Mouse (Mus musculus): ENCODE measurements around the gene Mrpl20. TPM values are rescaled to one million over a fixed set of nuclear protein-coding genes. Genes with fewer than 3 reads are reported as not detected.

Mrpl20 gene
- polyA plus RNA-seq, 1 experiment from 2014 or later, result 160 TPM

GRCm38 (mm10) chr4:155769496-155769879 is 33.2 kb upstream of the Mrpl20 start:
- no peak for ATAC-seq (ENCODE audit: insufficient number of reproducible peaks, insufficient read depth, low FRiP score, low read depth)
- H3K4me2 ChIP-seq (ENCODE audit: low read length), result peak overlapping the region; percentile 90
- no peaks in the 10 kb centered on the region for H3K36me3 ChIP-seq (ENCODE audit: control insufficient read depth, insufficient read depth, low read length)
- peak overlapping the region in 1 of 2 experiments; percentile 63; a peak in 2 of 4 replicates for H3K4me3 ChIP-seq (ENCODE audit: control insufficient read depth in 1 of 2, insufficient read depth in 1 of 2, low read depth in 1 of 2, low read length in 2 of 2)
- 63% methylated on average over 5 of the region's 5 CpGs for WGBS
- no peak overlapping the region; a peak in 1 of 4 replicates for H3K27ac ChIP-seq (replicated peaks in 1 of 2; ENCODE audit: control insufficient read depth in 1 of 2, insufficient read depth in 1 of 2, low read depth in 2 of 2, low read length in 2 of 2)
- peak overlapping the region; percentile 88 for H3K9ac ChIP-seq (ENCODE audit: low read length)
- peaks cover 35% of the 10 kb centered on the region for H3K27me3 ChIP-seq (ENCODE audit: control insufficient read depth, insufficient read depth, low read length)
- peaks cover 4 to 12% of the 10 kb centered on the region in 2 experiments; a peak in 3 of 4 replicates for H3K4me1 ChIP-seq (ENCODE audit: control insufficient read depth in 2 of 2, insufficient read depth in 2 of 2, low read length in 2 of 2)
- no peaks in the 10 kb centered on the region for H3K9me3 ChIP-seq (ENCODE audit: control insufficient read depth, low read length)

- WGBS, result under 1% methylated on average over 39 of the region's 39 CpGs
- Histone ChIP-seq H3K4me1 (ENCODE audit: control insufficient read depth in 2 of 2, insufficient read depth in 2 of 2, low read length in 2 of 2) (peaks cover 8 to 17% of the 10 kb centered on the region in 2 experiments; a peak in 3 of 4 replicates), H3K36me3 (ENCODE audit: control insufficient read depth, insufficient read depth, low read length) (no peaks in the 10 kb centered on the region), H3K4me3 (ENCODE audit: control insufficient read depth in 1 of 2, insufficient read depth in 1 of 2, low read depth in 1 of 2, low read length in 2 of 2) (peak overlapping the region; percentile 63), H3K27me3 (ENCODE audit: control insufficient read depth, insufficient read depth, low read length) (peaks cover 35% of the 10 kb centered on the region), H3K27ac (replicated peaks in 1 of 2; ENCODE audit: control insufficient read depth in 1 of 2, insufficient read depth in 1 of 2, low read depth in 2 of 2, low read length in 2 of 2) (peak overlapping the region; percentile 20 to 75), H3K4me2 (ENCODE audit: low read length) (peak overlapping the region; percentile 90), H3K9ac (ENCODE audit: low read length) (peak overlapping the region; percentile 88), H3K9me3 (ENCODE audit: control insufficient read depth, low read length) (no peaks in the 10 kb centered on the region)
- peak; percentile 87 for ATAC-seq (ENCODE audit: insufficient number of reproducible peaks, insufficient read depth, low FRiP score, low read depth)
These were observed 32.7 kb upstream of the Mrpl20 start for GRCm38 (mm10) chr4:155769880-155770512.

DNA sequence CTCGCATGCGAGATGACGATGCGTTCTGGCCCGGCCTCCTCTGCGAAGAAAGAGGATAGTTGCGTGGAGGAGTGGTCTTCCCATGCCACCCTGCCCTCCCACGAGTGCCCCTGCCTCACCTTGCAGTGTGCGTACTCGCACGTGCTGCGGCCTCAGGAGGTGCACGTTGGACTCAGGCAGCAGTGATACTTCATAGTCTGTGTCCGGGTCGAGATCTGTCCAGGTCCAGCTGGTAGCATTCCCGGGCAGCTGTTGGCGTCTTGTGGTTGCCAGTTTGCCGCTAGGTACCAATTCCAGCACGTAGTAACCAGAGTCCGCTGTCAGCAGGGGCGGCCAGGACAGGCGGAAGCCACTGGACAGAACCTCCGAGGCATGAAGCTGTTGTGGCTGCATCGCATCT is 32.1 kb upstream of the Mrpl20 start:
- WGBS, result 46% methylated on average over 24 of the region's 24 CpGs
- H3K27me3 ChIP-seq (ENCODE audit: control insufficient read depth, insufficient read depth, low read length), result peaks cover 35% of the 10 kb centered on the region
- no peak for ATAC-seq (ENCODE audit: insufficient number of reproducible peaks, insufficient read depth, low FRiP score, low read depth)
- H3K9ac ChIP-seq (ENCODE audit: low read length), result peak overlapping the region; percentile 88
- H3K4me2 ChIP-seq (ENCODE audit: low read length), result peak overlapping the region; percentile 90
- H3K36me3 ChIP-seq (ENCODE audit: control insufficient read depth, insufficient read depth, low read length), result no peaks in the 10 kb centered on the region
- peaks cover 14 to 24% of the 10 kb centered on the region in 2 experiments for H3K4me1 ChIP-seq (ENCODE audit: control insufficient read depth in 2 of 2, insufficient read depth in 2 of 2, low read length in 2 of 2)
- no peaks in the 10 kb centered on the region for H3K9me3 ChIP-seq (ENCODE audit: control insufficient read depth, low read length)
- H3K27ac ChIP-seq (replicated peaks in 1 of 2; ENCODE audit: control insufficient read depth in 1 of 2, insufficient read depth in 1 of 2, low read depth in 2 of 2, low read length in 2 of 2), result no peak overlapping the region
- peak overlapping the region; percentile 63 for H3K4me3 ChIP-seq (ENCODE audit: control insufficient read depth in 1 of 2, insufficient read depth in 1 of 2, low read depth in 1 of 2, low read length in 2 of 2)

DNA sequence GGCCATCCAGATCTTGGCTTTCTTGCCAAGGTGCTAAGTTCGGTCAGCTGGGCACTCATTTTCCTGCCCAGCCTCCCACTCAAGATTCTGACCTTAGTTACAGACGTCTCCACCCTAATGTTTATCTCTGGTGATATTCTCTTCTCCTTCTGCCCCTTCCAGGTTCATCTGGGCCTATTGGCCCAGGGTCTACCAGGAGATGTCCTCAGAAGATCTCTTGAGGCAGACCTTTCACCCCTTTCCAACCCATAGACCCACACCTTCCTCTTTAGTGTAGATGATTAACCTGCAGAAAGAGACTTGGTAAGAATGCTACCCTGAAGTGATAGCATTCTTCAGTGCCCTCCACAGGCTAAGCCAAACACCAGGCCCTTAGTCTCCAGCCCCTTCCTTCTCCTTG is 31.0 kb upstream of the Mrpl20 start:
- peaks cover 35% of the 10 kb centered on the region for H3K27me3 ChIP-seq (ENCODE audit: control insufficient read depth, insufficient read depth, low read length)
- no peaks in the 10 kb centered on the region for H3K9me3 ChIP-seq (ENCODE audit: control insufficient read depth, low read length)
- H3K4me3 ChIP-seq (ENCODE audit: control insufficient read depth in 1 of 2, insufficient read depth in 1 of 2, low read depth in 1 of 2, low read length in 2 of 2), result no peak overlapping the region
- H3K36me3 ChIP-seq (ENCODE audit: control insufficient read depth, insufficient read depth, low read length), result no peaks in the 10 kb centered on the region
- H3K27ac ChIP-seq (replicated peaks in 1 of 2; ENCODE audit: control insufficient read depth in 1 of 2, insufficient read depth in 1 of 2, low read depth in 2 of 2, low read length in 2 of 2), result no peak overlapping the region
- no peak for ATAC-seq (ENCODE audit: insufficient number of reproducible peaks, insufficient read depth, low FRiP score, low read depth)
- H3K4me2 ChIP-seq (ENCODE audit: low read length), result no peak overlapping the region
- 77% methylated on average over 2 of the region's 2 CpGs for WGBS
- H3K4me1 ChIP-seq (ENCODE audit: control insufficient read depth in 2 of 2, insufficient read depth in 2 of 2, low read length in 2 of 2), result peaks cover 21 to 31% of the 10 kb centered on the region in 2 experiments
- no peak overlapping the region for H3K9ac ChIP-seq (ENCODE audit: low read length)

GRCm38 (mm10) chr4:155772786-155773185 is 29.9 kb upstream of the Mrpl20 start:
- Histone ChIP-seq H3K4me1 (ENCODE audit: control insufficient read depth in 2 of 2, insufficient read depth in 2 of 2, low read length in 2 of 2) (peaks cover 27 to 41% of the 10 kb centered on the region in 2 experiments), H3K9ac (ENCODE audit: low read length) (no peak overlapping the region), H3K27ac (replicated peaks in 1 of 2; ENCODE audit: control insufficient read depth in 1 of 2, insufficient read depth in 1 of 2, low read depth in 2 of 2, low read length in 2 of 2) (no peak overlapping the region), H3K27me3 (ENCODE audit: control insufficient read depth, insufficient read depth, low read length) (peaks cover 35% of the 10 kb centered on the region), H3K4me2 (ENCODE audit: low read length) (no peak overlapping the region), H3K9me3 (ENCODE audit: control insufficient read depth, low read length) (no peaks in the 10 kb centered on the region), H3K4me3 (ENCODE audit: control insufficient read depth in 1 of 2, insufficient read depth in 1 of 2, low read depth in 1 of 2, low read length in 2 of 2) (no peak overlapping the region), H3K36me3 (ENCODE audit: control insufficient read depth, insufficient read depth, low read length) (no peaks in the 10 kb centered on the region)
- ATAC-seq (ENCODE audit: insufficient number of reproducible peaks, insufficient read depth, low FRiP score, low read depth), result no peak
- WGBS, result 79% methylated on average over 13 of the region's 13 CpGs

DNA sequence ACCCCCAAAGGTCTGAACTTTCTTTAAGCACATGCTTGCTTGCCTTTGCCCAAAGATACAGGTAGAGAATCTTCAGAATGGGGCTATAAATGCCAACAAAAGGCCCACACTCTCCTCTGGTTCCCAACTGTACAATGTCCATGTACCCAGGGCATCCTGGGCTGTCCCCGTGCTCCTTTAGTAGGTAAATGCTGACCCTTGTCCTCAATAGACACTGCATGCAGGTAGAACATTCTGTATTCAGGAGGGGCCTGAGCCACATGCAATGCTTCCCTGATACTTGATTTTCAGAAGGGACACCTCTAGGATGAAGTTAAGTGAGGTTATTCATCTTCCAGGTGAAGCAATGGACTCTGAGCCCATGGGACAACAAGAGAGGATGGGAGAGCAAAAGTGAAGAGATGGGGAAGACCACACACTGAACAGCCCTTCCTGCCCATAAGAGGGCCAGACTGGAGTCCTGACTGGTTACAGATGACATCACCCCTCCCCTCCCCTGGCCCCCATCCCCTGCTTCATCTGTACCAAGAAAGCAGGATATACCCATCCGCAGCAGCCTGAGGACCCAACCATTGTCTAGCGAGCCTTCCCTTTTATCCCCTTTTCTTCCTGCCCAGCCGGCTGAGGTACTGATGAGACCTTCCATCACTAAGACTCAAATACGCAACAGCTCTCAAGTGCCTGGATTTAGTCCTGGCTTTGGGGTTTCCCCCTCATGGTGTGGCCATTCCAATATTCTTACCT is 29.2 kb upstream of the Mrpl20 start:
- Histone ChIP-seq H3K4me3 (ENCODE audit: control insufficient read depth in 1 of 2, insufficient read depth in 1 of 2, low read depth in 1 of 2, low read length in 2 of 2) (peak overlapping the region in 1 of 2 experiments; percentile 45; a peak in 2 of 4 replicates), H3K36me3 (ENCODE audit: control insufficient read depth, insufficient read depth, low read length) (no peaks in the 10 kb centered on the region), H3K9ac (ENCODE audit: low read length) (peak overlapping the region; percentile 59; the same call in 1 of the 2 replicates), H3K27me3 (ENCODE audit: control insufficient read depth, insufficient read depth, low read length) (peaks cover 35% of the 10 kb centered on the region), H3K4me2 (ENCODE audit: low read length) (peak overlapping the region; percentile 78), H3K4me1 (ENCODE audit: control insufficient read depth in 2 of 2, insufficient read depth in 2 of 2, low read length in 2 of 2) (peaks cover 27 to 46% of the 10 kb centered on the region in 2 experiments), H3K9me3 (ENCODE audit: control insufficient read depth, low read length) (no peaks in the 10 kb centered on the region), H3K27ac (replicated peaks in 1 of 2; ENCODE audit: control insufficient read depth in 1 of 2, insufficient read depth in 1 of 2, low read depth in 2 of 2, low read length in 2 of 2) (no peak overlapping the region)
- WGBS, result 29% methylated on average over 5 of the region's 5 CpGs
- ATAC-seq (ENCODE audit: insufficient number of reproducible peaks, insufficient read depth, low FRiP score, low read depth), result no peak

DNA sequence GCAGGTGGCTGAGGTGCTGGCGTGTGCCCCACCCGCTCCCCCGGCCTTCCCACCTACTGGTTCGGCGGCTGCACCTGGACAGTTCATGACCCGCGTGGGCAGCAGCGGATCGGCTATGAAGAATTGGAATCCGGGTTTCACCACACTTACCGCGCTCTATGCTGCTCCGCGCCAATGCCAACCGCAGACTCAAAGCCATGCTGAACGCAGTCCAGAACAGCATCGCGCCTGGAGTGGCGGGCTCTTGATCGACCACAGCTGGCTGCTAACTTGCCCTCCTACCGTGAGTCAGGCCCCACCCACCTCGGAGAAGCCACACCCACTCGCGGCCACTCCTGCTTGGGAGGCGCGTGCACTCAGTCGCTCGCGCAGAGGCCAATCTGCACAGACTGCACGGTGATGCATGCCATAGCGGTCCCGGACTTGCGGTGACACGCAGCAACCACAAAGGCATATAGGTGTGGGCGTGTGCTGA is 28.4 kb upstream of the Mrpl20 start, which contains the start of gene Vwa1:
Gene Vwa1 (minus strand): TSS at position 419 of the 475 bp plus-strand sequence.
- WGBS, result 1% methylated on average over 35 of the region's 35 CpGs
- Histone ChIP-seq H3K27me3 (ENCODE audit: control insufficient read depth, insufficient read depth, low read length) (peaks cover 35% of the 10 kb centered on the region), H3K4me2 (ENCODE audit: low read length) (peak within 1 kb of the TSS; percentile 78), H3K9me3 (ENCODE audit: control insufficient read depth, low read length) (no peaks in the 10 kb centered on the region), H3K4me3 (ENCODE audit: control insufficient read depth in 1 of 2, insufficient read depth in 1 of 2, low read depth in 1 of 2, low read length in 2 of 2) (peak within 1 kb of the TSS; percentile 41 to 45), H3K4me1 (ENCODE audit: control insufficient read depth in 2 of 2, insufficient read depth in 2 of 2, low read length in 2 of 2) (peaks cover 27 to 50% of the 10 kb centered on the region in 2 experiments), H3K9ac (ENCODE audit: low read length) (peak within 1 kb of the TSS; percentile 59), H3K27ac (replicated peaks in 1 of 2; ENCODE audit: control insufficient read depth in 1 of 2, insufficient read depth in 1 of 2, low read depth in 2 of 2, low read length in 2 of 2) (peak within 1 kb of the TSS; percentile 51 to 60; a peak in 3 of 4 replicates), H3K36me3 (ENCODE audit: control insufficient read depth, insufficient read depth, low read length) (no peaks in the 10 kb centered on the region)
- ATAC-seq (ENCODE audit: insufficient number of reproducible peaks, insufficient read depth, low FRiP score, low read depth), result peak; percentile 57; the same call in 1 of the 2 replicates
